Mouse (Mus musculus) c-Kit-positive CD71-positive TER-119-negative erythroid progenitor cells, embryonic 14.5 days (primary cell): ENCODE measurements around the gene Caskin2.

Experiments
- DNase-seq: peaks from one replicate; pipeline ENCODE4 v3.0.0-alpha.2; 2013; ENCODE audit warnings: low read depth

Gene Caskin2

GRCm38 (mm10) chr11:115830550-115831325 lies 17.3 kb upstream of the Caskin2 start:
- no peak for DNase-seq

DNA sequence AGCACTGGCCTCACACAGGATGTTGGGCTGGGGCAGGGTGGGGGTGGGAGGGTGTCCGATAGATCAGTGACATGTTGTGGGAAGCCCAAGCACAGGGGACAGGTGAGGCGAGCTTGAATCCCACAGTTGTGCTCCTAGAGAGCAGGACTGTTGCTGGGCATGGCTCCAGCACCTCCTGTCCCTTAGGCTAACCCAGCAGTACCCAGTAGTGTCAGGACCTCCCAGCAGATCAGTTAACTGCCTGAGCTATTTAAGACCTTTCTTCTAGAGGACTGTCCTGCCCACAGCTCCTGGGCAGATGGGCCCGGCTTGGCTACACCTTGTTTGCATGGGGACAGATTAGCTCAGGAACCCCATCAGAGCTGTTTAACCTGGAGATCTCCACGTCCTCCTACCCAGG lies 15.6 kb upstream of the Caskin2 start:
- no peak for DNase-seq

- DNase-seq = no peak
Observed at GRCm38 (mm10) chr11:115827624-115828023, 14.2 kb upstream of the Caskin2 start.

DNA sequence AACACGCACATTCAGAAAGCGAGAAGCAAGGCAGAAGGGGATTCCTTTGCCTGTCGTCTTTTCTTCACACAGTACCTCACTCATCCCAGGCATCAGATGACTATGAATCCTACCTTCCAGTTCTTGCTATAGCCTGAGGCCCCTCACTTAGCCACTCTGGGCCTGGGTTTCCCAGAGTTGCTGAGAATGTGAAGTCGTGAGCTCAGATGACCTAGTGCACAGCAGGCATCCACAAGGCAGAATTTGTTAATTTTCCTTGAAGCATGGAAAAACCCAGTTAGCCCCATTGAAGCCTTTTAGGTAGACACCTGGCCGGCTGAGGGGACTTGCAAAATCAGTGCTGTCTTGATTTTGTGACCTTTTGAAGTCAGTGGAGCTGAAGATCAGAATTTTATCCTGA lies 13.0 kb upstream of the Caskin2 start:
- DNase-seq = no peak

- no peak for DNase-seq
Observed at GRCm38 (mm10) chr11:115824813-115825212, 11.4 kb upstream of the Caskin2 start.

DNA sequence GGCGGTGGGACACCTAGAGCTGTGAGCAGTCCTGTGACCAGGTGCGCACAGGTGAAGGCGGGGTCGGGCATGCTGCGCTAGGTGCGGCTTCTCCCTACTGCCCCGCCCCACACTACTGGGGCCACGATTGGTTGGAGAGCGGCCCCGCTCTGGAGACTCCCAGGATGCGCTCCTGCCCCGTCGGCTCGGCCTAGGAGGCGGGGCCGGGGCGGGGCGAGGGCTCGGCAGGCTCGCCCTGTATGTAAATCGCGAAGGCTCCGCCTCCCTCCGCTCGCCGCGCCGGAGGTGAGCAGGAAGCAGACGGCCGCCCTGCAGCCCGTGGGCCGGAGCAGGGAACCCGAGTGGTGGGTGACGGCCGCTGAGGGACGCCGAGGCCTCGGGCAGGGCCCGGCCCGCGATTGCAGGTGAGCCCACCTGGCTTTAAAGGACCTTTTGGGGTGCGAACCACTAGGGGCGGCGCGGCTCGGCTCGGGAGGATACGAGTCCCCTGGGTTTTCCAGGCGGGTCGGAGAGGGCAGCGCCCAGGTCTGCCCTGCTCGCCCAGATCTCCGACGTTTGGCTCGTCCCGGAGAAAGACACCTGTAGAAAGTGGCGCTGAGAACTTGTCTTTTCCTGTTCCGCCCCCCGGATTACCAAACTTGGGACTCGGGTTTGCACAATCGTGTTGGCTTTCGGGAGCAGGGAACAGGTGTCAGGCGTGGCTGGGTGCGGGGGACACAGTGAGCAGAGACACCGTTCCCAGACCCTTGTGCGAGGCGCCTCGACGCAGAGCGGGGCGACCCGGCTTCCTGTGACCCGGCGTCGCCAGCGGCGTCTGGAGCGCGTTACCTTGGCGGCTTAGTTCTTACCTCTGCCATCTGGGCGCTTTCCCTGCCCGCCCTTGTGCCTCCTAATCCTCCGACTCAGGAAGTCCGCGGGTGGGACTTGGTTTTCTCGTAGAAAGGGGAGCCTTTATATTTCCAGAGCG lies 10.6 kb upstream of the Caskin2 start, which contains the start of gene Llgl2:
Gene Llgl2, plus strand, starts transcription at position 276 of the 967 bp plus-strand sequence.
- peak; percentile 88 for DNase-seq

DNA sequence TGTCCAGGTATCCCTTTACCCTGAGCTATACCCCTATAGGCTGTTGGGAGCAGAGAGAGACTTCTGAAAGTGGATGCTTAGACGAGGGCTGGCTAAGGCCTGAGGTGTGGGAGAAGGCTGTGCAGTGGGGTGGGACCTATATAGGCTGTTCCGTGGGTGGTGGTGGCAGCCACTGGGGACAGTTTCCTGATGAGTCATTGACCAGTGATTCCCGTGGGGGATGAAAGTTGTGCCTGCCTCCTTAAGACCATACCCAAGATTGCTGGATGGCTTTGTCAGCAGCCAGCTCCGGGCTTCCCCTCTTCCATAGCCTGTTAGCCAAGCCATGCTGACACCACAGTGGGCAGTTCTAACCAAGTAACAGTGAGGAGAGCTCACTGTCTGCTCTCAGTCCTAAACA lies 7.6 kb upstream of the Caskin2 start:
- DNase-seq = no peak

- DNase-seq = no peak
Observed at GRCm38 (mm10) chr11:115819915-115820623, 6.6 kb upstream of the Caskin2 start.

GRCm38 (mm10) chr11:115817331-115817730 lies 3.9 kb upstream of the Caskin2 start:
- DNase-seq = no peak

DNA sequence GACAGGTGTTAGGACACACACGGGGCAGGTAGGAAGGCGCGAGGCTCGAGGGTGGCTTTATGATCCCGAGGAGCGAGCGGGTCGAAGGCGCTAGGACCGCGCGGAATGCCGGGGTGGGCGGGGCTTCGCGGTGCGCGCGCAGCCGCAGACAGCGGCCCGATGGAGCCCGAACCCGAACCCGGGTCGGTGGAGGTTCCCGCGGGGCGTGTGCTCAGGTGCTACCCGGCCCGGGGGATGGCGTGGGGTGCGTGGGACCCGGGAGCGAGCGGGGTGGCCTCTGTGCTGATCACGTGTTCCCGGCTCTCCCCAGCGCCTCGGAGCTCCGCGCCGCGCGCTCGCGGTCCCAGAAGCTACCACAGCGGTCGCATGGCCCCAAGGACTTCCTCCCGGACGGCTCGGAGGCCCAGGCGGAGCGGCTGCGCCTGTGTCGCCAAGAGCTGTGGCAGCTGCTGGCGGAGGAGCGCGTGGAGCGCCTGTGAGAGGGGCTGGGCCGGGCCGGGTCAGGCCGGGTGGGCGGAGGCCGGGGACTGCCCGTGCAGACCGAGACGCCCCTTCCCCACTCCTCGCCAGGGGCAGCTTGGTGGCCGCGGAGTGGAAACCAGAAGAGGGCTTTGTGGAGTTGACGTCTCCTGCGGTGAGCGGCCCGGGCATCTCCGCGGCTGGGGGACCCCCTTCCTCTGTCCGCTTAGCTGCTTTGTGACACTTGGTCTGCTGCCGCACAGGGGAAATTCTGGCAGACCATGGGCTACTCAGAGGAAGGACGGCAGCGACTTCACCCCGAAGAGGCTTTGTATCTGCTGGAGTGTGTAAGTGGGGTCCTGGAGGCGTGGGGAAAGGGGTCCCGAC lies 1.4 kb upstream of the Caskin2 start, which contains the start of gene Tsen54:
Gene Tsen54, plus strand, starts transcription at position 120 of the 846 bp plus-strand sequence.
- peak; percentile 75 for DNase-seq

GRCm38 (mm10) chr11:115812533-115813420 lies 662 bp downstream of the Caskin2 start:
- no peak for DNase-seq

- no peak for DNase-seq
Observed at GRCm38 (mm10) chr11:115812095-115812494, 1.3 kb downstream of the Caskin2 start.

DNA sequence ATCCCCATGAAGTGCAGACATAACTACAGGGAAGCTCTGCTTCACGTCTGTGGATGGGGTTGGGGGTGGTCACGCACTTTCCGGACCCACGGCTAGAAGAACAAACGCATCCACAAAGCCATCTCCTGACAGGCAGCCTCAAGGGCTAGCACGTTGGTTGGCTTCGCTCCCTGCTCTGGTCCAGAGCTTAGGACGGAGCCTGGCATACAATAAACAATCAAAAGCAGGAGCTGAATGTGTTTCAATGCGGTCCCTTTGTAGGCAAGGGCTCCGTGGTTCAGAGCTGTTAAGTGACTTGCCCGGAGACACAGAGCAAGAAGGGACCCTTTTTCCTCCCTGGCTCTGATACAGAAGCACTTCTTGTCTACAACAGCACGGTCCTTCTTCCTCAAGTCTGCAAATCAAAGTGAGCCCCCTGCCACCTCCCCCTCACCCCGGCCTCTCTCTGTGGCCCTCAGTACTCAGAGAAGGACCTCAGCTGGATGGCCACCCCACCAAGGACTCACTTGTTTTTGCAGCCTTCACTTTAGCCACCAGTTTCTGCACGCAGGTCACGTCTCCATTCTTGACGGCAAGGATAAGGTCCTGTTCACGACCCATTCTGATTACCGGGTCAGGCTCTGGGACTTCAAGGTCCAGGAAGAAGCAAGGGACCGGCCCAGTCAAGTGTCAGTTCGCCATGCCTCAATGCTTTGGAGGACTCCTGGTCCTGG lies 1.9 kb downstream of the Caskin2 start:
- no peak for DNase-seq

- DNase-seq = no peak
Observed at GRCm38 (mm10) chr11:115810377-115810776, 3.1 kb downstream of the Caskin2 start.

GRCm38 (mm10) chr11:115809311-115809781 lies 4.1 kb downstream of the Caskin2 start:
- DNase-seq = no peak

- DNase-seq = no peak
Observed at GRCm38 (mm10) chr11:115808696-115809310, 4.6 kb downstream of the Caskin2 start.

GRCm38 (mm10) chr11:115807971-115808370 lies 5.5 kb downstream of the Caskin2 start:
- no peak for DNase-seq

GRCm38 (mm10) chr11:115807306-115807705 lies 6.1 kb downstream of the Caskin2 start:
- DNase-seq = no peak

GRCm38 (mm10) chr11:115806154-115806553 lies 7.3 kb downstream of the Caskin2 start:
- DNase-seq = no peak
